Mouse (Mus musculus): ENCODE measurements at regions not wholly inside any gene's neighbourhood (a gene's known extent, or its start where the extent isn't known, plus 50 kb on each side); places are given as distances from the start of the nearest gene placed in this dataset.

DNA sequence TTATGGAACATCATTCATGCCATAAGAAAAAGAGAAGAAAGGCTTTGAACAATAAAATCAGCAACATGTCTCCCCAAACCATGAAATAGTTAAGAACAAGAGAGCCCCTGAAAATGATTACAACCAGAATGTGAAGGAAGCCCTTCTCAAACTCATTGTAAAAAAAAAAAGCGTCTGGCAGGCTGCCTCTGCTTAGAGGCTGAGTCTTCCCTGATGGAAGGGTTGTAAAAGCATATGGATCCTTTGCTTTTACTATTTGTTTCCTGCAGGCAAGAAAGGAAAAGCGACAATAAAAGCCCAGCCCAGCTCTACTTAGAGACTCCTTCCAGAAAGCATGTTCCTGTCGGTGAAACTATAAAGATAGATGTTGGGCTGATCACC is 461.2 kb upstream of the Cited2 start:
- TF ChIP-seq CTCF (IDR thresholded peaks at IDR 0.05; ENCODE audit: low read depth, low read length) (no peak), POLR2A (IDR thresholded peaks at IDR 0.05; ENCODE audit: extremely low read depth, insufficient read depth, low read length) (no peak)
